Mouse (Mus musculus) G1E (cell line): ENCODE results near the gene Otop3.

Experiments
- CTCF ChIP-seq: IDR thresholded peaks from 2 replicates; pipeline ENCODE4 v1.5.1; 2012; ENCODE audit warnings: low read depth, low read length, inconsistent platforms, mixed read lengths
- GATA1 ChIP-seq: IDR thresholded peaks from 2 replicates; pipeline ENCODE4 v1.6.1; 2012; ENCODE audit warnings: borderline replicate concordance, low read length, inconsistent platforms, mixed read lengths
- GATA2 ChIP-seq: IDR thresholded peaks from 2 replicates; pipeline ENCODE4 v1.6.1; 2012; ENCODE audit warnings: low read depth, low read length, inconsistent platforms, borderline replicate concordance
- POLR2AphosphoS5 ChIP-seq: IDR thresholded peaks from 2 replicates; pipeline ENCODE4 v1.6.1; 2012; ENCODE audit warnings: low read depth, low read length, inconsistent platforms; ENCODE audit not compliant: insufficient replicate concordance

DNA sequence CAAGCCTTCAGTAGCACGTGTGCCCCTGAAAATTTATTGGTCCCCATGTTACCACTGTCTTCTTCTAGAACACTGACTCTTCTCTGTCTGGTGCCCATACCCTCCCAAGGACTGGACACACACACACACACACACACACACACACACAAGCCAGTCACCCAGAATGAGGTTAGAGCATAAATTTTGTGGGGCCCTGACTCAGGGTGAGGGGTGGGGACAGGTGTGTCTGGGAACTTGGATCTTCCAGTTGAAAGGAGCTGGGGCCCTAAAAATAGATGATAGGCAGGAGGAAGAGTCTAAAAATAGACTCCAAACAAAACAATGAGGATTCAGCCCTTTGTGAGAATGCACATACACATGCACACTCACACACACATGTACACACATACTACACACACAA lies 25.8 kb upstream of the Otop3 start:
- TF ChIP-seq CTCF = no peak
- TF ChIP-seq GATA1 = no peak
- TF ChIP-seq POLR2AphosphoS5 = no peak
- TF ChIP-seq GATA2 = no peak
